Mouse (Mus musculus) MEL (cell line): ENCODE measurements at regions not wholly inside any gene's neighbourhood (a gene's known extent, or its start where the extent isn't known, plus 50 kb on each side); places are given as distances from the start of the nearest gene placed in this dataset.

Source experiments
- BHLHE40 ChIP-seq: IDR thresholded peaks from 2 replicates; pipeline ENCODE4 v1.6.1; 2012; ENCODE audit warnings: low read depth, mild to moderate bottlenecking, inconsistent platforms, low read length, improper control_type of control experiment, borderline replicate concordance
- CTCF ChIP-seq, 3 experiments: IDR thresholded peaks in 2 of 3; conservative IDR thresholded peaks in 1 of 3; 2 replicates each; pipeline ENCODE4 v1.5.1; 2011 to 2012; ENCODE audit warnings: low read length in 3 of 3, low read depth in 2 of 3, mild to moderate bottlenecking in 2 of 3, improper control_type of control experiment in 1 of 3, inconsistent platforms in 1 of 3, mixed read lengths in 1 of 3, moderate library complexity in 1 of 3; ENCODE audit not compliant: control insufficient read depth in 1 of 3, insufficient read depth in 1 of 3, poor library complexity in 1 of 3, severe bottlenecking in 1 of 3
- EP300 ChIP-seq, 2 experiments: IDR thresholded peaks; 2 replicates each; pipeline ENCODE4 v1.6.1; 2011; ENCODE audit warnings: improper control_type of control experiment in 2 of 2, low read length in 2 of 2, low read depth in 1 of 2, mild to moderate bottlenecking in 1 of 2
- GATA1 ChIP-seq: IDR thresholded peaks from 2 replicates; pipeline ENCODE4 v1.6.1; 2011; ENCODE audit warnings: low read depth, low read length, improper control_type of control experiment
- HCFC1 ChIP-seq: IDR thresholded peaks from 2 replicates; pipeline ENCODE4 v1.6.1; 2012; ENCODE audit warnings: low read depth, mild to moderate bottlenecking, inconsistent platforms, low read length, improper control_type of control experiment, moderate library complexity
- JUND ChIP-seq: IDR thresholded peaks from 2 replicates; pipeline ENCODE4 v1.6.1; 2011; ENCODE audit warnings: low read depth, mild to moderate bottlenecking, improper control_type of control experiment, low read length
- POLR2A ChIP-seq, 2 experiments: IDR thresholded peaks; 2 replicates each; pipeline ENCODE4 v1.6.1; 2011 to 2012; ENCODE audit warnings: low read length in 2 of 2, mild to moderate bottlenecking in 2 of 2, control low read depth in 1 of 2, improper control_type of control experiment in 1 of 2, low read depth in 1 of 2, moderate library complexity in 1 of 2; ENCODE audit not compliant: control insufficient read depth in 1 of 2, insufficient read depth in 1 of 2, poor library complexity in 1 of 2
- RAD21 ChIP-seq: IDR thresholded peaks from 2 replicates; pipeline ENCODE4 v1.6.1; 2011; ENCODE audit warnings: mild to moderate bottlenecking, low read depth, low read length, improper control_type of control experiment
- RCOR1 ChIP-seq: IDR thresholded peaks from 2 replicates; pipeline ENCODE4 v1.6.1; 2012; ENCODE audit warnings: low read depth, mild to moderate bottlenecking, inconsistent platforms, low read length, improper control_type of control experiment
- UBTF ChIP-seq: IDR thresholded peaks from 2 replicates; pipeline ENCODE4 v1.6.1; 2012; ENCODE audit warnings: low read depth, mild to moderate bottlenecking, inconsistent platforms, low read length, improper control_type of control experiment, moderate library complexity, borderline replicate concordance; ENCODE audit not compliant: insufficient read depth
- USF1 ChIP-seq: IDR thresholded peaks from 2 replicates; pipeline ENCODE4 v1.6.1; 2014; ENCODE audit warnings: low read depth, mild to moderate bottlenecking, inconsistent platforms, low read length, improper control_type of control experiment, moderate library complexity

- no peak for TF ChIP-seq POLR2A (IDR thresholded peaks at IDR 0.05; ENCODE audit: control insufficient read depth in 1 of 2, insufficient read depth in 1 of 2, low read depth in 1 of 2, low read length in 2 of 2, poor library complexity in 1 of 2)
- TF ChIP-seq HCFC1 = no peak
- no peak for TF ChIP-seq CTCF (IDR thresholded peaks at IDR 0.05 in 2 of 3, conservative IDR thresholded peaks at IDR 0.05 in 1 of 3; ENCODE audit: control insufficient read depth in 1 of 3, insufficient read depth in 1 of 3, low read depth in 2 of 3, low read length in 3 of 3, poor library complexity in 1 of 3, severe bottlenecking in 1 of 3)
- no peak for TF ChIP-seq BHLHE40
- TF ChIP-seq UBTF = no peak
- no peak for TF ChIP-seq USF1
- TF ChIP-seq GATA1 = no peak
- TF ChIP-seq EP300 (IDR thresholded peaks at IDR 0.05; ENCODE audit: low read depth in 1 of 2, low read length in 2 of 2) = no peak
- TF ChIP-seq RAD21 = no peak
- no peak for TF ChIP-seq JUND
- no peak for TF ChIP-seq RCOR1
These were observed 572.2 kb upstream of the Alcam start for GRCm38 (mm10) chr16:53026056-53026455.
